Mouse (Mus musculus) megakaryocyte progenitor cell, adult 5-6 weeks (primary cell): ENCODE measurements around the gene Mt2. TPM values are rescaled to one million over a fixed set of nuclear protein-coding genes. Genes with fewer than 3 reads are reported as not detected.
A peak's percentile ranks its signal among the peaks of the same experiment; 100 is the strongest.

Experiments used
- ATAC-seq: replicated peaks from 2 replicates; pipeline ENCODE4 v1.8.0; 2016; ENCODE audit warnings: mild to moderate bottlenecking, moderate TSS enrichment, inconsistent platforms; ENCODE audit not compliant: poor library complexity
- total RNA-seq, 2 experiments: library from RNA; stranded (forward) in 1 of 2; stranded (reverse) in 1 of 2; fragments of 157-497, 149-512 nt in 1 of 2; fragments of 200-1000 nt in 1 of 2; gene quantifications; 2 replicates each; pipeline versions ENCODE4 v1.2.3 to v1.2.4; 2015 to 2017

The Mt2 gene
- total RNA-seq, 2 experiments from 2014 or later = 35.6 to 53.6 TPM

DNA sequence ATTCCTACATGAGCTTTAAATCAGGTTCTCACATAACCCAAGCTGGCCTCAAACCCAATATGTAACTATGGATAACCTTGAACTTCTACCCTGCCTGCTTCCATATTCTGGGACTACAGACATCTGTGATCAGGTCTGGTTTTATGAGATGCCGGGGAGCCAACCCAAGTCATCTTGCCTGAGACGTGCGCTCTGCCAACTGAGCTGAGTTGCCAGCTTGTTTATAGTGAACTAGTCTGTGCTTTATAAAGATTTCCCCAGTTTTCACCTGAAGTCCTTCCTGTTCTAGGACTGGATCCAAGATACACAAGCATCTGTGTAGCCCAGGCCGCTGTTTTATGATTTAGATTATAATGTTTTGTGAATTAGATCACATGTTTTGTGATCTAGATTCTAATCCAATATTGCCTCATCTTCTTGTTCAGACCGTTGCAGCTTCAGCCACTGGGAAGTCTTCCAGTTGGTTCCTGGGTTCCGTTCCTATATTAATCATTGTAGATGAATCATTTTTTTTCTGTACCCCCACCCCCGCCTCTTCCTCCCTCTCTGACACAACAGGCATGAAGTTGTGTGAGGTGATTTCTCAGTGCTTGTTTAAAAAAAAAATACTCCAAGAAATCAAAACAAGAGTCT is 22.2 kb downstream of the Mt2 start:
- no peak for ATAC-seq

DNA sequence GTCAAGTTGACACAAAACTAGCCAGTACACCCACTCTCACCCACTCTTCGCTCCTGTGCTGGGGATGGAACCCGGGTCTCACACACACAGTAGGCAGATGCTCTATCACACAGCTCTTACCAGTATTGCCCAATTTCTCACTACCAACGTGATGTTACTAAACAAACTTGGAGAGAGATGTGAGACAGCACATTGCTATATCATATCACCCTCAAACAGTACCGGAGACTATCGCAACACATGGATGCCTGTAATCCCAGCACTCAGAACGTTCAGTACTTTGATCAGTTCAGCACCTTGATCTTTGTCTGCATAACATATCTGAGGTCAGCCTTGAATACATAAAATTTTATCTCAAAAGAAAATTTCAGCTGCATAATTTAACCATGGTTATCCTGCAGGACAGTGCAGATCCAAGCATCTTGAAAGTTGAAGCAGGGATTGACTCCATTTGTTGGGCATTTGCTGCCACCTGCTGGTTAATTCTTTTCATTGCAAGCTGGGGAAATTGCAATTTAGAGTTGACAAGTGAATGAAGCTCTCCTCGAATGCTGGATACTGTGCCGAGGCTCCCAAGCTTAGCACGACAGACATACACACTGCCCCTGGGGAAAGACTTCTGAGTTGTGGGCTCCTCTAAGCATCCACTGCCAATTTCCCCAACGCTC is 26.9 kb downstream of the Mt2 start:
- ATAC-seq = peak; percentile 97

DNA sequence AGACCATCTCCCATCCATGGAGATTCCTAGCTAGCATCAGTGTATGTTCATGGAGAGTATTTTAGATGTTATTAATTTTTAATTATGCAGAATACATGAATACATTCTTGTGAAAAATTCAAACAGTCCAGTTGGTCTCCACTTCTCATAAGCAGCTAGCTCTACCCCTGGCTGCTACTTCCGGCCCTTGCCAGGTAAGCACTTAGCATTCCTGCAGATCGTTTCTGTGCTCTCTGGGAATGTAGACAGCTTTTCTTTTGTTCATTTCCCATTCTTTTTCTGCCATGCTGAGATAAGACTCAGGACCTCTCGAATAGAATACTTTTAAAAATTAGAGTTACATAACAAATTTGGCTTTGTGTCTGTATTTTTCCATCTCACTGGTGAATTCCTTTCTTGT is 31.6 kb downstream of the Mt2 start:
- ATAC-seq = no peak

DNA sequence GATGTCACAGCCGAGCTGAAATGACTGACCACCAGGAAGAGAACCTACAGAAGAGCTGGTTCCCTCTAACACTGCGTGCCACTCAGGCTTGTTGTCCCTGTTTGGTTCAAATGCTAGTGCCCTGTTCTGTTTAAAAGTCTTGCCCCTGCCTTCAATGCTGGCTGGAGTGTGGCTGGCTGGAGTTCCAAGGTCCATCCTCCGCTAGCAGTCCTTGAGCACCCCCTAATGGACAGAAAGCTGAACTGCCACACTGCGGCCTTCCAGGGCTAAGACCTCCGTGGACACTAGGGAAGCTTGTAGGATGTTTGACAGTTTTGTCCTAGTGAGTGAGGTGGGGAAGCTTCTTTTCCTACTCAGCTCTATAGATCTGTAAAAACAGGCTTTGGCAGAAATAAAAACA is 33.3 kb downstream of the Mt2 start:
- peak; percentile 100 for ATAC-seq

DNA sequence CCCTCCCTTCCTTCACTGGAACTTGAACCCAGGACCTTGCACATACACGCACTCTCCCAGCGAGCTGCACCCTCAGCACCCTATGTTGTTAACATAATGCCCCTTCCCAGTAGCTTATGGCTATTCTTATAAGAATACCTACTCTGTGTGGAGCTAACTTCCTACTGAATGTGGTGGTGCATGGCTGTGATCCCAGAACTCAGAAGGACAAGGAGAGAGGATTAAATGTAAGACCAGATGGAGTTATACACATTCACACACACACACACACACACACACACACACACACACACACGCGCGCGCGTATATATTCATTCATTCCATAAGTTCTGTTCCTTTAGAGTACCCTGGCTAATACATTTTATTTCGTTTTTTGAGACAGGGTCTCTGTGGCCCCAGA is 33.8 kb downstream of the Mt2 start:
- no peak for ATAC-seq

DNA sequence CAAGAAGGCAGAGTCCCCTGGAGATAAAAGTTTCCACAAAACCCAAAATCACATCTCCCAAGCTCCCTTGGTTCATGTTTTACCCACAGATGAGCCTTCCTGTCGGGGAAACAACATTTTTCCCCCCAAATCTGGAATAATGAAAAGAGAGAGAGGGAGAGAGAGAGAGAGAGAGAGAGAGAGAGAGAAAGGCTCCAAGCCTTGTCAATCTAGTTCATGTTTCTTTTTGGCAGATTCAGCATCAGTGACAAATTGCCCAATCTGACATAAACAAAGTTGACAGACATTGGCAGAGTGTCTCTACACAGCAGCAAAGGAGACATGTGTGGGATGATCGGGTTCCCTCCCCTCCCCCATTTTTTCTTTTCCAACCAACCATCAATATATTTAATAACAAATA is 35.0 kb downstream of the Mt2 start:
- no peak for ATAC-seq

DNA sequence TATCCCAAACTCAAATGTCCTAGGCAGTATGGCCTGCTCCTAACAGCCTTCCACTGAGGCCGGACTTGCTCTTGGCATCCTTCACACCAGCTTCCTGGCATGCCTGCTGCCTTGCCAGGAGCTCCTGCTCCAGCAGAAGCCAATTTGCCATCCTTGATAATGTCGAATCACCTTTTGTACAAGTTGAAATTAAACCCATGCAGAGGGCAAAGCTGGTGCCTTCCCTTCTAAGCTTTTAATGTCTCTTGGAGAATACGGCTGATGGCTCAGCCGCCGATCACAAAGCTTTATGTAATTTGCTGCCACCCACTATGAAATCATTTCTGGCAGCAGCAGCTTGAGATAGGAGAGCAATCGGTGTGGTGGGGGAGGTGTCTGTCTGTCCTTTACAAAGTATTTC is 37.2 kb downstream of the Mt2 start:
- ATAC-seq = no peak

DNA sequence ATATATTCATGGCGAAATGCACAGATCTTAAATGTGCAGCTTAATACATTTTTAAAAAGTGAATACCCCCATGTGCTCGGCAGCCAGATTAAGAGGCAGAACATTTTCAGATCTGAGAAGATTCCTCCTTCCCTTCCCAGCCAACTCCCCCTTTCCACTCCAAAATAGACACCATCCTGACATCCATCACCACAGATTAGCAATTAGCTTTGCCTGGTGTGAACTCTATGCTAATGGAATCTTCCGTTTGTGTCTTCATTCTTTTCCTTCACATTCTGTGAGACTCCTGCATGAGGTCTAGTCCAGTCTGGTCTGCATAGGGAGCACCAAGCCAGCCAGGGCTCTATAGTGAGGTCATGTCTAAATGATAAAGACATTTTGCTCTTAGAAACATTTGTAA is 37.8 kb downstream of the Mt2 start:
- ATAC-seq = no peak

DNA sequence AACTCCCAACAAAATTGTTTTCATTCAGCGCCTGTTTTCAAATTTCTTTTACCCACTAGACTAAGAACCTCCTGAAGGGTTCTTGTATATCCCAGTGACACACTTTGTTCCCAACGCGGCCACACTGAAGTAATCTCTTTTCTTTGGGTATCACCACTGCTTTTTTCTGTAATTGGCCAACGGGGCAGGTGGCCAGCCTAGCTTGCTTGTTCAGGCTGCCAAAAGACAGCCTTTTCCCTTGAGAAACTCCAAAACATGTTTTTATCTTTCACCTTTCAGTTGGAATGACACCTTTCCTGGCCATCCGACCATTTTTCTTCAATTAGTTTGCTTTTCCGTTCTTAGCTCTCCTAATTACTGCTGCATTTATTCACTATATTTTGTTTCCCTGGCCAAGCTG is 41.4 kb downstream of the Mt2 start:
- ATAC-seq = no peak

DNA sequence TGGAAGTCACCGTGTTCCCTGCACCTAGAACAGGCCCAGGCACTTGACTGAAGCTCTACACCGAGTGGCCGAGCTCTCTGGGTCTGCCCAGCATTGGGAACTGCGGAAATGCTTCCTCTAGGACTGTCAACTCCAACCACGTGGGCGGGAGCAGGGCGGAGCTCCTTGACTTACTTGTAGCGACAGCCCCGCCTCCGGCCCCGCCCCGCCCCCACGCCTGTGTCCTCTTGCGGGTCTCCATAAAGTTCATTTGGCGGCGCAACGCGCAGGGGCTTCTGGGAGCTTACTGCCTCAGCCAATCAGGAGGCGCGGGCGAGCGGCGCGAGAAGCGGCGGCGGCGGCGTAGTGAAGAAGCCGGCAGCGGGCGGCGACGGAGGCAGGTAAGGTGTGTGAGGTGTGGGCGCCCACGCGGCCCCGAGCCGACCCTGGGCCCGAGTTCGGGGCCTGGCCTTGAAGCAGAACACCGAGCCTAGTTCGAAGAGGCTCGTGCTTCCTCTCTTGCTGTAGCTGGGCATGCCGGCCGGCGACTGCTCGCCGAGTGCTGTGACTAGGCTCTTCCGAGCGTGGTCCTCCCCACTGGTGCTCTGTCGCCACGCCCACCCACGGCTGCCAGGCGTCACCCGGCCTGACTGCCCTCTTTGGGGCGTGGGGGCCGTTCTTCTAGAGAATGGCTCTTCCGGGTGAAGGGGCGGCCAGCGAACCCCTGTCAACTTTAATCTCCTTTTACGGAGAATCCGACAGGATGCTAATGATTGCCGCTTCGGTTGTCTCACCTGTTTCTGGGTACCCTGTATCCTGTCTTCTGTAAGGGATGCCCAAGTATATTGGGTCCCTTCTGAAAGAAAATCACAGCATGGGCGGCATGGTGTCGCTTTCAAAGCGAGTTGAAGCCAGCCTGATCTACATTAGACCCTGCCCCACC is 42.0 kb downstream of the Mt2 start, which contains the start of gene Nup93:
TSS of gene Nup93 (plus strand) at position 313 of the 922 bp plus-strand sequence.
- ATAC-seq = peak; percentile 97

Other genes with a start within 250 kb of the Mt2 start
- 31.0 and 31.5 TPM in 2 replicates for gene Amfr, start 159.8 kb upstream of the Mt2 start, total RNA-seq (2015)
- 62.6 and 132 TPM in 2 replicates for gene Amfr, start 159.8 kb upstream of the Mt2 start, total RNA-seq (2017)
- 112 and 114 TPM in 2 replicates for gene Nudt21, start 135.6 kb upstream of the Mt2 start, total RNA-seq (2015)
- 119 and 122 TPM in 2 replicates for gene Nudt21, start 135.6 kb upstream of the Mt2 start, total RNA-seq (2017)
- 21.7 and 26.8 TPM in 2 replicates for gene Ogfod1, start 135.5 kb upstream of the Mt2 start, total RNA-seq (2015)
- gene Ogfod1, start 135.5 kb upstream of the Mt2 start, total RNA-seq (2017) = 18.1 and 19.6 TPM in 2 replicates
- 7.0 and 11.9 TPM in 2 replicates for gene Bbs2, start 73.7 kb upstream of the Mt2 start, total RNA-seq (2015)
- 4.1 and 4.4 TPM in 2 replicates for gene Bbs2, start 73.7 kb upstream of the Mt2 start, total RNA-seq (2017)
- gene Mt4, start 35.5 kb upstream of the Mt2 start, total RNA-seq (2015) = not detected in 2 replicates
- gene Mt4, start 35.5 kb upstream of the Mt2 start, total RNA-seq (2017) = not detected in 2 replicates
- not detected in 2 replicates for gene Mt3, start 20.1 kb upstream of the Mt2 start, total RNA-seq (2015)
- not detected in 2 replicates for gene Mt3, start 20.1 kb upstream of the Mt2 start, total RNA-seq (2017)
- gene Mt1, start 6.4 kb downstream of the Mt2 start, total RNA-seq (2015) = 232 and 285 TPM in 2 replicates
- 321 and 389 TPM in 2 replicates for gene Mt1, start 6.4 kb downstream of the Mt2 start, total RNA-seq (2017)
- 26.7 and 32.4 TPM in 2 replicates for gene Nup93, start 41.9 kb downstream of the Mt2 start, total RNA-seq (2015)
- gene Nup93, start 41.9 kb downstream of the Mt2 start, total RNA-seq (2017) = 36.3 and 46.1 TPM in 2 replicates
- gene Slc12a3, start 156.5 kb downstream of the Mt2 start, total RNA-seq (2015) = 0.12 and 0.17 TPM in 2 replicates
- not detected in 2 replicates for gene Slc12a3, start 156.5 kb downstream of the Mt2 start, total RNA-seq (2017)
- 78.2 and 89.9 TPM in 2 replicates for gene Herpud1, start 213.8 kb downstream of the Mt2 start, total RNA-seq (2015)
- gene Herpud1, start 213.8 kb downstream of the Mt2 start, total RNA-seq (2017) = 83.3 and 99.5 TPM in 2 replicates